Mouse (Mus musculus) liver, postnatal 0 days (tissue): ENCODE measurements at regions not wholly inside any gene's neighbourhood (a gene's known extent, or its start where the extent isn't known, plus 50 kb on each side); places are given as distances from the start of the nearest gene placed in this dataset.

Experiments
- ATAC-seq: fragments of 200-750 bp; cut with Nextera tagmentation; 2 replicates; pipeline ENCODE4 v1.8.0; 2017; ENCODE audit warnings: mild to moderate bottlenecking, moderate library complexity
- DNase-seq: peaks from one replicate; pipeline ENCODE4 v3.0.0-alpha.2; 2016
- H3K27ac ChIP-seq: fragments of 300-500 bp; sonication (generic); 2 replicates; pipeline ENCODE4 v1.5.1; 2014; ENCODE audit warnings: antibody characterized with exemption, moderate library complexity, mild to moderate bottlenecking, low read depth
- H3K27me3 ChIP-seq: fragments of 300-500 bp; sonication (generic); 2 replicates; pipeline ENCODE4 v1.6.1; 2014; ENCODE audit warnings: low read length, control low read depth, mixed read lengths; ENCODE audit not compliant: insufficient read depth
- H3K36me3 ChIP-seq: fragments of 300-500 bp; sonication (generic); replicated peaks from 2 replicates; pipeline ENCODE4 v1.6.1; 2014; ENCODE audit warnings: mild to moderate bottlenecking, control low read depth, low read length, moderate library complexity, mixed read lengths; ENCODE audit not compliant: insufficient read depth
- H3K4me1 ChIP-seq: fragments of 300-500 bp; sonication (generic); 2 replicates; pipeline ENCODE4 v1.6.1; 2014; ENCODE audit warnings: antibody characterized with exemption, mild to moderate bottlenecking, control low read depth; ENCODE audit not compliant: insufficient read depth
- H3K4me2 ChIP-seq: fragments of 300-500 bp; sonication (generic); 2 replicates; pipeline ENCODE4 v1.6.1; 2014; ENCODE audit warnings: low read depth, mild to moderate bottlenecking, low read length, moderate library complexity, mixed read lengths
- H3K4me3 ChIP-seq: fragments of 300-500 bp; sonication (generic); 2 replicates; pipeline ENCODE4 v1.5.1; 2014; ENCODE audit warnings: low read depth, low read length
- H3K9ac ChIP-seq: fragments of 300-500 bp; sonication (generic); replicated peaks from 2 replicates; pipeline ENCODE4 v1.6.1; 2014; ENCODE audit warnings: mild to moderate bottlenecking, moderate library complexity
- H3K9me3 ChIP-seq: fragments of 300-500 bp; sonication (generic); 2 replicates; pipeline ENCODE4 v1.6.1; 2016; ENCODE audit warnings: mild to moderate bottlenecking, control low read depth, low read length, mixed read lengths
- CTCF ChIP-seq: sonication (generic); IDR thresholded peaks from 2 replicates; pipeline ENCODE4 v1.5.1; 2016; ENCODE audit warnings: antibody characterized with exemption, low read depth
- EP300 ChIP-seq: IDR thresholded peaks from 2 replicates; pipeline ENCODE4 v1.6.1; 2016; ENCODE audit warnings: antibody characterized with exemption, low read depth, mild to moderate bottlenecking
- WGBS: fragments of 180-500 bp; shearing (Covaris S2); extraction: QIAGEN DNeasy Blood & Tissue Kit; methylation state at CpG from one replicate; pipeline ENCODE4 v1.1.7; 2014; ENCODE audit not compliant: insufficient replicate concordance; 5-methylcytosine and 5-hydroxymethylcytosine counted together

DNA sequence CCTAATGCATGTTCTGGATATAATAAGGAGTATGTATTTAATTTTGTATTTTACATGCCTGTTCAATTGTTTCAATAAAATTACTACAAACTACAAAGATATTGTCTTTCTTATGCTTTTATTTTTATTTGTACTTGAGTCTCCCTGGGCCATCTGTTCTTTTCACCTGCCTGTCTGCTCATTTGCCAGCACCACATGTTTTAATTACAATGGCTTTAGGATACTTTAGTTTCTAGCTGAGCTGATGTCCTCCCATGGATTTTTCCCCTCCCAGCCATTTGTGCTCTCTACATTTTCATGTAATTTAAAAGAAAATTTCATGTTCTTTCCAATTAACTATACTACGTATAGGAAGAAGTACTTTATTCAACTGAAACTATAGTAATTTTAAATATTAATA is 188.5 kb upstream of the Neil3 start:
- Histone ChIP-seq H3K27me3 (no peaks in the 10 kb centered on the region), H3K4me1 (no peaks in the 10 kb centered on the region), H3K4me3 (no peak overlapping the region), H3K4me2 (no peak overlapping the region), H3K36me3 (no peaks in the 10 kb centered on the region), H3K9ac (no peak overlapping the region), H3K27ac (no peak overlapping the region), H3K9me3 (no peaks in the 10 kb centered on the region)
- 81% methylated on average over 1 of the region's 1 CpGs for WGBS
- TF ChIP-seq CTCF (no peak), EP300 (no peak)
- ATAC-seq = no peak
- DNase-seq = no peak

DNA sequence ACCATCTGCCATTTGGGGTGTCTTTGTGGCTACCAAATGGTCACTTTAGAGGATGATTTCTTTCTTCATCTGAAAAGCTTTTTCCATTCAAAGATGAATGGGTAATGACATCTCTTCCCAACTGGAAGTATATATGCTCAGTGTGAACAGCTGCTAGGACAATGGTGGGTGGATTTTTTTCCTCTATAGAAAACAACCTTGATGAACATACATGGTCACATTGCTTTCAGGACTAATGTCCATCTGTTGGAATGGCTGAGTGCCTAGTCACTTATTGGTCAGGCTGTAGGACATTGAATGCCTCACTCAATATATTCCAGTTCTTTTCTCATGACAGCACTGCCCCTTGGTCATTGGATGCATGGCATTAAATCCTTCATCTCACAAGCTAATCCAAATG is 209.0 kb upstream of the Neil3 start:
- Histone ChIP-seq H3K9me3 (no peaks in the 10 kb centered on the region), H3K9ac (no peak overlapping the region), H3K4me3 (no peak overlapping the region), H3K27ac (no peak overlapping the region), H3K4me2 (no peak overlapping the region), H3K27me3 (no peaks in the 10 kb centered on the region), H3K36me3 (no peaks in the 10 kb centered on the region), H3K4me1 (no peaks in the 10 kb centered on the region)
- ATAC-seq = no peak
- no peak for DNase-seq
- TF ChIP-seq EP300 (no peak), CTCF (no peak)

DNA sequence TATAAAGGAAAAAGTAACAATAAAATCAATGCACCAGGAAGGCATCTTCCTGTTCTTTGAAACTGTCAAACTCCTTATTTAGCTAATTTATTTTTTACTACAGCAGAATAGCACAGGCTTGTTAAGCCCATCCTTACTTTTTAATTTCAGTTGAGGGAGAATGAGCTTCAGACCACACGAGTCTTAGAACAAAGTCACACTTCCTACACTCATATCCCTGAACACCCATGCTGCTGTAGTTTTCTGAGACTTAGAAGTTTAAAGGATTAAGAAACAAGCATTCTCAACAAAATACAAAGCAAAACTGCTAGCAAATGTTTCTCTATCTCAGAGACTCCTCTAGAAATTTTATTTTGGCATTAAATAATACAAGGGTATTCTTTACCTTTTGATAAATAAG is 208.8 kb upstream of the Vegfc start:
- Histone ChIP-seq H3K4me1 (no peaks in the 10 kb centered on the region), H3K27ac (no peak overlapping the region), H3K4me3 (no peak overlapping the region), H3K9ac (no peak overlapping the region), H3K9me3 (no peaks in the 10 kb centered on the region), H3K4me2 (no peak overlapping the region), H3K27me3 (no peaks in the 10 kb centered on the region), H3K36me3 (no peaks in the 10 kb centered on the region)
- DNase-seq (no peak), ATAC-seq (no peak)
- no peak for TF ChIP-seq EP300
- TF ChIP-seq CTCF = no peak
- WGBS = 43% methylated on average over 1 of the region's 1 CpGs

DNA sequence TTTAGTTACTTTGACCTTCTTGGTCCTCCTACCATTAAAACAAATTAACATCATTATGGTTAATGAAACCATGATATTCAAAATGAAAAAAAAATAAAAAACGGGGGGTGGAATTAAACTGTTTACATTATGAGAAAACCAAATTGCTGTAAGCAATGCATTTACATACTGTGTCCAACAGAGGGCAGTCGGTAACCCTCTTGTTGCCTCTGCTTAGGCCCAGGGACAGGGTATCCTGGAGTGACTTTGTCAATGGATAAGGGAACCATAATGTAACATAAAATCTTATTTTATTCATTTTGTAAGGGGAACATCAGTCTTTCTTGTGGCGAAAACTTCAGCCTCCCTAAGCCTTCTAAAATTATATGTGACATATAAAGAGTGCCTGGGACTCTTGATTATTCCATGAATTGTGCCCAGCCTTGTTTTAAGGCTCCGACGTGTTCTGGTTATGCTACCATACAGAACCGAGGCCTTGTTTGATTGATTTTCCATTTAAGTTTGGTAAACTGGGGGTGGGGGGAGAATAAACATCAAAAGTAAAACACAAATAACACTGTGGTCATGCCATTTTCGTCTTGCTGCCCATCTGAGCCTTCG is 207.3 kb upstream of the Vegfc start:
- Histone ChIP-seq H3K9me3 (no peaks in the 10 kb centered on the region), H3K4me2 (no peak overlapping the region), H3K9ac (no peak overlapping the region), H3K36me3 (no peaks in the 10 kb centered on the region), H3K27ac (no peak overlapping the region), H3K4me1 (no peaks in the 10 kb centered on the region), H3K27me3 (no peaks in the 10 kb centered on the region), H3K4me3 (no peak overlapping the region)
- TF ChIP-seq CTCF (peak; percentile 72), EP300 (no peak)
- 59% methylated on average over 8 of the region's 8 CpGs for WGBS
- ATAC-seq (no peak), DNase-seq (no peak)

DNA sequence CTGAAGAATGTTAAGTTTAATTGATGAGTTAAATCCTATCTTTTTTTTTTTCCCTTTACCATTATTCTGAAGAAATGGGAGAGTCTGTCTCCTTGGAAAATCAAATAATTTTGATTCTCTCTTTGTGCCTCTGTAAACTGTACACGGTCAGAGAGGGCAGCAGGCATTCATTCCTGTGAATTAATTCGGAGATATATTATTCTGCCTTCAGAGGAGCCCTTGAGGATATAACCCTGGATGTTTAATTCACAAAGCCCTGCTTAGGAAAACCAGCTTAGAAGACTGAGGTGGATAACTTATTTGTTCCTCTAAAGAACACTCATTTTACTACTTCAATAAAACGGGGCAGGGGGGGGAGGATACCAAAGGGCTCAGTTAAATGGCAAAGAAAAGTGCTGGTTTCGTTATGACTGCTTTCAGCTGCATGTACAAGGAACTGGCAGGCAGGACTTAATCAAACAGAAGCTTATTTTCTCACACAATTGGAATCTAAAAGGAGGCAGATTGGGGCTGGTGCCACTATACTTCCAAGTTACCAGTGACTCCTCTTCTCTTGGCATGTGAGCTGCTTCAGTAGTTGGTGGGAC is 205.3 kb upstream of the Vegfc start:
- TF ChIP-seq EP300 = no peak
- no peak for TF ChIP-seq CTCF
- no peaks in the 10 kb centered on the region for H3K36me3 ChIP-seq
- 59% methylated on average over 4 of the region's 4 CpGs for WGBS

DNA sequence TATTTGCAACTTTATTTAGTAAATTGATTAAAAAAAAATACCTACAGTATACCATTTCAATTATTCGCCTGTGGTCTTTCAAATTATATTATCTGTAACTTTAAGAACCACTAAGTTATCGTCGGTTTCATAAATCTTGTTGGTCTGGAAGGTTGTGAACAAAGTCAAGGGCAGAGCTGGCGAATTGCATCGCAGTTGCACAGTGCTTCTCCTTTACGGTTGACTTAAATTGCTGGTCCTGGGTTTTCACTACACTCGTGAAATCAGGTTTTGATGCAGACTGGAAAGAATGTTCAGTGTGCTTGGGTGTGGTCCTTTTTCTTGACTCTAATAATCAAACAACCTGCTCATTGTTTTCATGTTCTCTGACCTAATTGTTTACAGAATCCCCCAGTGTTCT is 198.6 kb upstream of the Vegfc start:
- ATAC-seq (no peak), DNase-seq (no peak)
- no peak for TF ChIP-seq CTCF
- no peak for TF ChIP-seq EP300
- Histone ChIP-seq H3K36me3 (no peaks in the 10 kb centered on the region), H3K4me3 (no peak overlapping the region), H3K9me3 (no peaks in the 10 kb centered on the region), H3K4me1 (no peaks in the 10 kb centered on the region), H3K4me2 (no peak overlapping the region), H3K9ac (no peak overlapping the region), H3K27ac (no peak overlapping the region), H3K27me3 (no peaks in the 10 kb centered on the region)
- 78% methylated on average over 7 of the region's 7 CpGs for WGBS

More for the DNA sequence above, 205.3 kb upstream of the Vegfc start:
- no peak overlapping the region for H3K9ac ChIP-seq
- H3K27me3 ChIP-seq = no peaks in the 10 kb centered on the region
- DNase-seq = no peak
- no peaks in the 10 kb centered on the region for H3K9me3 ChIP-seq
- no peak overlapping the region for H3K4me3 ChIP-seq
- H3K4me2 ChIP-seq = no peak overlapping the region
- H3K27ac ChIP-seq = no peak overlapping the region
- no peak for ATAC-seq
- no peaks in the 10 kb centered on the region for H3K4me1 ChIP-seq
